9 mouse cellular contexts compared by ENCODE assay signal in the genomic region with DNA sequence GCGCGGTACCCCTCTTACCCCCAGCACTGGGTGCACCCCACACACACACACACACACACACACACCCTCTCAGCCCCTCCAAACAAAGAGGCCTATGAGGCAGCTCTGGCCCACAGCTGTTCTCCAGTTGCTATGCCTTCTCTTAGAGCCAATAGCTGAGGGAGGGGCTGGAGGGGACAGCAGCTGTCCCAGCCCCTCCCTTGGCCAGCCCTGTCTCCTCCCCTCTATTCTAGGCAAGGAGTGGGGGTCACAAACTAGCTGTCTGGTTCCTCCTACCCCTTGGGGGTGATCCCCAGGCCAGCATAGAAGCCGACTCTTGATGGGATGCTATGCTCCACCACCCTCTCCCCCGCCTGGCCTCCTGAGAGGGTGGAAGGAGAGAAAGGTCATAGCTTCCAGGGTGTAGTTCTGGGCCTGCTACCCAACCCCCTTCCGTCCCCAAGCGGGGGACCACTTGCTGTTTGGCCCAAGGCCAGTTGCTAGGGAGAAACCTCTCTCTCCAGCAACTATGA. TPM values are rescaled to one million over a fixed set of nuclear protein-coding genes. Genes with fewer than 3 reads are reported as not detected.
DNase-seq lines count a peak whose midpoint lies in the region; ATAC-seq and TF ChIP-seq lines count a peak whose summit lies in the region.
"Had no signal": no experiment of that assay in that cellular context is flagged by ENCODE, and none has a peak within 500 bp of the region (broad histone marks: within the 10 kb centered on the region; RNA-seq: fewer than 3 reads in every experiment).

No protein-coding gene starts in this region.

- H3K9ac ChIP-seq in embryonic facial prominence, embryonic 12.5 days = peak overlapping the region; percentile 41
- H3K9ac ChIP-seq in heart, embryonic 12.5 days = peak overlapping the region; percentile 91
- no peak overlapping the region for H3K9ac ChIP-seq in liver, embryonic 13.5 days
- H3K9ac ChIP-seq: liver, embryonic 14.5 days had no signal

- no peaks in the 10 kb centered on the region for H3K9me3 ChIP-seq in embryonic facial prominence, embryonic 12.5 days
- H3K9me3 ChIP-seq in heart, embryonic 12.5 days (replicated peaks) = no peaks in the 10 kb centered on the region
- H3K9me3 ChIP-seq in liver, embryonic 13.5 days (replicated peaks) = no peaks in the 10 kb centered on the region

- no peak for TF ChIP-seq CTCF in kidney, adult 2 months (conservative IDR thresholded peaks at IDR 0.05; ENCODE audit: insufficient read depth, insufficient read length, low read depth, low read length)

- peaks cover 5% of the 10 kb centered on the region for H3K27me3 ChIP-seq in kidney, adult 2 months (replicated peaks; ENCODE audit: control insufficient read depth, insufficient read depth, low read length)
- H3K27me3 ChIP-seq in embryonic facial prominence, embryonic 12.5 days = peaks cover 33% of the 10 kb centered on the region
- H3K27me3 ChIP-seq in heart, embryonic 12.5 days (replicated peaks) = no peaks in the 10 kb centered on the region
- H3K27me3 ChIP-seq in liver, embryonic 13.5 days = peaks cover 75% of the 10 kb centered on the region

- no peaks in the 10 kb centered on the region for H3K36me3 ChIP-seq in kidney, adult 2 months (ENCODE audit: control insufficient read depth, insufficient read depth, low read length)
- H3K36me3 ChIP-seq in embryonic facial prominence, embryonic 12.5 days = peaks cover 17% of the 10 kb centered on the region; the same call in 1 of the 2 replicates
- H3K36me3 ChIP-seq in heart, embryonic 12.5 days = peaks cover 32% of the 10 kb centered on the region
- no peaks in the 10 kb centered on the region for H3K36me3 ChIP-seq in liver, embryonic 13.5 days

- ATAC-seq in embryonic facial prominence, embryonic 12.5 days (ENCODE audit: insufficient number of reproducible peaks, insufficient read depth, low FRiP score, low TSS enrichment) = peak; percentile 43
- peak; percentile 10 for ATAC-seq in heart, embryonic 12.5 days (ENCODE audit: insufficient number of reproducible peaks, low FRiP score)
- no peak for ATAC-seq in liver, embryonic 13.5 days (ENCODE audit: low read depth)
- ATAC-seq in megakaryocyte-erythroid progenitor cell, adult 5-6 weeks (replicated peaks; ENCODE audit: low FRiP score, low TSS enrichment, poor library complexity, severe bottlenecking) = no peak
- ATAC-seq in megakaryocyte, adult 5-6 weeks (ENCODE audit: poor library complexity, severe bottlenecking) = no peak

- H3K4me1 ChIP-seq in kidney, adult 2 months (ENCODE audit: control insufficient read depth, insufficient read depth, low read length) = no peaks in the 10 kb centered on the region
- H3K4me1 ChIP-seq in embryonic facial prominence, embryonic 12.5 days = peaks cover 54% of the 10 kb centered on the region
- peaks cover 45% of the 10 kb centered on the region for H3K4me1 ChIP-seq in heart, embryonic 12.5 days (replicated peaks)
- peaks cover 24% of the 10 kb centered on the region for H3K4me1 ChIP-seq in liver, embryonic 13.5 days (replicated peaks)

- no peak overlapping the region for H3K4me3 ChIP-seq in kidney, adult 2 months (ENCODE audit: insufficient read depth, low read depth, low read length)
- peak overlapping the region; percentile 50 for H3K4me3 ChIP-seq in embryonic facial prominence, embryonic 12.5 days
- H3K4me3 ChIP-seq in heart, embryonic 12.5 days = peak overlapping the region; percentile 66
- H3K4me3 ChIP-seq in liver, embryonic 13.5 days (replicated peaks) = no peak overlapping the region

- peak; percentile 49 to 57 for DNase-seq in kidney, postnatal 4 days
- no peak for DNase-seq in kidney, adult 2 months
- DNase-seq in liver, embryonic 13.5 days = no peak
- no peak for DNase-seq in thymus, postnatal 0 days (ENCODE audit: low spot score)

- H3K27ac ChIP-seq in kidney, adult 2 months (ENCODE audit: insufficient read depth, low read depth, low read length) = no peak overlapping the region
- peak overlapping the region; percentile 86 for H3K27ac ChIP-seq in embryonic facial prominence, embryonic 12.5 days
- peak overlapping the region; percentile 97 for H3K27ac ChIP-seq in heart, embryonic 12.5 days (ENCODE audit: poor library complexity, severe bottlenecking)
- 0 out of 2 replicates have a peak overlapping the region, but pooled peaks have one; percentile 29 for H3K27ac ChIP-seq in liver, embryonic 13.5 days
- H3K27ac ChIP-seq: liver, embryonic 14.5 days had no signal

- WGBS in kidney, adult 2 months = 52% methylated on average over 6 of the region's 6 CpGs
- WGBS in embryonic facial prominence, embryonic 12.5 days = 11% methylated on average over 6 of the region's 6 CpGs
- WGBS in heart, embryonic 12.5 days = 8% methylated on average over 6 of the region's 6 CpGs
- whole genome bisulfite sequencing in liver, embryonic 13.5 days (ENCODE audit: insufficient replicate concordance) = 33% methylated on average over 6 of the region's 6 CpGs

- H3K4me2 ChIP-seq in embryonic facial prominence, embryonic 12.5 days (replicated peaks) = peak overlapping the region; percentile 84
- peak overlapping the region; percentile 86 for H3K4me2 ChIP-seq in heart, embryonic 12.5 days
- H3K4me2 ChIP-seq in liver, embryonic 13.5 days = peak overlapping the region; percentile 29; the same call in 1 of the 2 replicates

- TF ChIP-seq POLR2A in kidney, adult 2 months (IDR thresholded peaks at IDR 0.05; ENCODE audit: low read depth, low read length) = no peak

RNA-seq across cellular contexts. Expression of a gene that starts 2.9 kb away (rescaled TPM):
- polyA plus RNA-seq in kidney, adult 2 months (2012; rRNA removed) = 0.49 and 2.6 TPM in 2 replicates
- 14.0 and 15.6 TPM in 2 replicates for polyA plus RNA-seq in embryonic facial prominence, embryonic 12.5 days (2016; fragmentation: Nextera tagmentation; extraction: Ambion mirVana)
- 90.7 and 98.1 TPM in 2 replicates for polyA plus RNA-seq in heart, embryonic 12.5 days (2016; fragmentation: Nextera tagmentation; extraction: Ambion mirVana)
- 0.89 and 0.97 TPM in 2 replicates for polyA plus RNA-seq in liver, embryonic 13.5 days (2015; fragmentation: Nextera tagmentation; extraction: Ambion mirVana)
- not detected in 2 replicates for total RNA-seq in megakaryocyte-erythroid progenitor cell, adult 5-6 weeks (2014; fragmentation: Nextera tagmentation)
- not detected in 2 replicates for total RNA-seq in megakaryocyte-erythroid progenitor cell, adult 5-6 weeks (2017)
- not detected in 2 replicates for total RNA-seq in megakaryocyte, adult 5-6 weeks (2015)
- total RNA-seq in megakaryocyte, adult 5-6 weeks (2017) = not detected in 2 replicates
- 0.17 and 0.35 TPM in 2 replicates for polyA plus RNA-seq in thymus, postnatal 0 days (2015; fragmentation: Nextera tagmentation; extraction: Ambion mirVana)

RNA-seq across cellular contexts. Expression of a gene that starts 31.5 kb away (rescaled TPM):
- polyA plus RNA-seq in kidney, adult 2 months (2012; rRNA removed) = 796 and 827 TPM in 2 replicates
- polyA plus RNA-seq in embryonic facial prominence, embryonic 12.5 days (2016; fragmentation: Nextera tagmentation; extraction: Ambion mirVana) = 196 and 217 TPM in 2 replicates
- polyA plus RNA-seq in heart, embryonic 12.5 days (2016; fragmentation: Nextera tagmentation; extraction: Ambion mirVana) = 175 and 189 TPM in 2 replicates
- polyA plus RNA-seq in liver, embryonic 13.5 days (2015; fragmentation: Nextera tagmentation; extraction: Ambion mirVana) = 132 and 152 TPM in 2 replicates
- total RNA-seq in megakaryocyte-erythroid progenitor cell, adult 5-6 weeks (2014; fragmentation: Nextera tagmentation) = 168 and 176 TPM in 2 replicates
- total RNA-seq in megakaryocyte-erythroid progenitor cell, adult 5-6 weeks (2017) = 167 and 198 TPM in 2 replicates
- 238 and 251 TPM in 2 replicates for total RNA-seq in megakaryocyte, adult 5-6 weeks (2015)
- total RNA-seq in megakaryocyte, adult 5-6 weeks (2017) = 225 and 238 TPM in 2 replicates
- polyA plus RNA-seq in thymus, postnatal 0 days (2015; fragmentation: Nextera tagmentation; extraction: Ambion mirVana) = 381 and 416 TPM in 2 replicates

RNA-seq across cellular contexts. Expression of a gene that starts 35.2 kb away (rescaled TPM):
- polyA plus RNA-seq in kidney, adult 2 months (2012; rRNA removed) = 0.17 TPM in 1 of 2 replicates, not detected in the other
- polyA plus RNA-seq in embryonic facial prominence, embryonic 12.5 days (2016; fragmentation: Nextera tagmentation; extraction: Ambion mirVana) = 0.36 and 0.41 TPM in 2 replicates
- polyA plus RNA-seq in heart, embryonic 12.5 days (2016; fragmentation: Nextera tagmentation; extraction: Ambion mirVana) = not detected in 2 replicates
- not detected in 2 replicates for polyA plus RNA-seq in liver, embryonic 13.5 days (2015; fragmentation: Nextera tagmentation; extraction: Ambion mirVana)
- total RNA-seq in megakaryocyte-erythroid progenitor cell, adult 5-6 weeks (2014; fragmentation: Nextera tagmentation) = not detected in 2 replicates
- total RNA-seq in megakaryocyte-erythroid progenitor cell, adult 5-6 weeks (2017) = not detected in 2 replicates
- 0.67 TPM in 1 of 2 replicates, not detected in the other for total RNA-seq in megakaryocyte, adult 5-6 weeks (2015)
- 0.29 TPM in 1 of 2 replicates, not detected in the other for total RNA-seq in megakaryocyte, adult 5-6 weeks (2017)
- not detected in 2 replicates for polyA plus RNA-seq in thymus, postnatal 0 days (2015; fragmentation: Nextera tagmentation; extraction: Ambion mirVana)
- polyA plus RNA-seq: liver, embryonic 14.5 days had no signal

RNA-seq across cellular contexts. Expression of a gene that starts 39.9 kb away (rescaled TPM):
- polyA plus RNA-seq in kidney, adult 2 months (2012; rRNA removed) = 4.0 and 5.6 TPM in 2 replicates
- 26.6 and 26.9 TPM in 2 replicates for polyA plus RNA-seq in embryonic facial prominence, embryonic 12.5 days (2016; fragmentation: Nextera tagmentation; extraction: Ambion mirVana)
- polyA plus RNA-seq in heart, embryonic 12.5 days (2016; fragmentation: Nextera tagmentation; extraction: Ambion mirVana) = 25.1 and 27.0 TPM in 2 replicates
- 0.62 and 0.64 TPM in 2 replicates for polyA plus RNA-seq in liver, embryonic 13.5 days (2015; fragmentation: Nextera tagmentation; extraction: Ambion mirVana)
- not detected in 2 replicates for total RNA-seq in megakaryocyte-erythroid progenitor cell, adult 5-6 weeks (2014; fragmentation: Nextera tagmentation)
- total RNA-seq in megakaryocyte-erythroid progenitor cell, adult 5-6 weeks (2017) = not detected in 2 replicates
- total RNA-seq in megakaryocyte, adult 5-6 weeks (2015) = 0.11 TPM in 1 of 2 replicates, not detected in the other
- total RNA-seq in megakaryocyte, adult 5-6 weeks (2017) = 1.5 TPM in 1 of 2 replicates, not detected in the other
- 1.8 and 2.5 TPM in 2 replicates for polyA plus RNA-seq in thymus, postnatal 0 days (2015; fragmentation: Nextera tagmentation; extraction: Ambion mirVana)

RNA-seq across cellular contexts. Expression of a gene that starts 47.7 kb away (rescaled TPM):
- polyA plus RNA-seq in kidney, adult 2 months (2012; rRNA removed) = not detected in 2 replicates
- 0.61 and 0.90 TPM in 2 replicates for polyA plus RNA-seq in embryonic facial prominence, embryonic 12.5 days (2016; fragmentation: Nextera tagmentation; extraction: Ambion mirVana)
- 0.65 and 0.69 TPM in 2 replicates for polyA plus RNA-seq in heart, embryonic 12.5 days (2016; fragmentation: Nextera tagmentation; extraction: Ambion mirVana)
- 0.10 TPM in 1 of 2 replicates, not detected in the other for polyA plus RNA-seq in liver, embryonic 13.5 days (2015; fragmentation: Nextera tagmentation; extraction: Ambion mirVana)
- not detected in 2 replicates for total RNA-seq in megakaryocyte-erythroid progenitor cell, adult 5-6 weeks (2014; fragmentation: Nextera tagmentation)
- total RNA-seq in megakaryocyte-erythroid progenitor cell, adult 5-6 weeks (2017) = not detected in 2 replicates
- not detected in 2 replicates for total RNA-seq in megakaryocyte, adult 5-6 weeks (2015)
- total RNA-seq in megakaryocyte, adult 5-6 weeks (2017) = not detected in 2 replicates
- polyA plus RNA-seq in thymus, postnatal 0 days (2015; fragmentation: Nextera tagmentation; extraction: Ambion mirVana) = 0.15 and 0.17 TPM in 2 replicates

Comparison
In these comparisons a context has a peak if more than half of its experiments do, and no peak if none do; other contexts are left out.
1. DNase-seq: peak in kidney, postnatal 4 days (2 of 2); none in kidney, adult 2 months (single experiment), liver, embryonic 13.5 days (single experiment) and thymus, postnatal 0 days (single experiment).
2. H3K4me3 ChIP-seq: peak in embryonic facial prominence, embryonic 12.5 days (single experiment) and heart, embryonic 12.5 days (single experiment); none in kidney, adult 2 months (single experiment) and liver, embryonic 13.5 days (single experiment).
3. ATAC-seq: peak in embryonic facial prominence, embryonic 12.5 days (single experiment) and heart, embryonic 12.5 days (single experiment); none in liver, embryonic 13.5 days (single experiment), megakaryocyte-erythroid progenitor cell, adult 5-6 weeks (single experiment) and megakaryocyte, adult 5-6 weeks (single experiment).
4. H3K4me2 ChIP-seq: peak in every context shown above with its lines; median percentile 86 in heart, embryonic 12.5 days; 84 in embryonic facial prominence, embryonic 12.5 days; 29 in liver, embryonic 13.5 days.